Mouse (Mus musculus) C2C12 (cell line): ENCODE data around the gene Rps12-ps3. TPM values are rescaled to one million over a fixed set of nuclear protein-coding genes. Genes with fewer than 3 reads are reported as not detected.

Source experiments
- H3K27me3 ChIP-seq: one replicate; pipeline ENCODE4 v1.6.1; 2011; ENCODE audit not compliant: control insufficient read depth, insufficient read depth, insufficient read length
- H3K36me3 ChIP-seq: one replicate; pipeline ENCODE4 v1.6.1; 2011; ENCODE audit not compliant: control insufficient read depth, insufficient read depth
- H3K4me3 ChIP-seq: one replicate; pipeline ENCODE4 v1.5.1; 2011; ENCODE audit warnings: mild to moderate bottlenecking, control low read depth; ENCODE audit not compliant: poor library complexity, insufficient read depth, severe bottlenecking
- H3K79me2 ChIP-seq: one replicate; pipeline ENCODE4 v1.6.1; 2011; ENCODE audit not compliant: control insufficient read depth, insufficient read depth
- H3K79me3 ChIP-seq: one replicate; pipeline ENCODE4 v1.6.1; 2011; ENCODE audit warnings: low read depth, control low read depth
- H3ac ChIP-seq: one replicate; pipeline ENCODE3; 2011; ENCODE audit warnings: low read depth; ENCODE audit not compliant: control insufficient read depth, insufficient read length
- CEBPB ChIP-seq: IDR thresholded peaks from one replicate; pipeline ENCODE4 v1.6.1; 2011; ENCODE audit warnings: low read depth, mild to moderate bottlenecking, control low read depth, moderate library complexity
- CTCF ChIP-seq: IDR thresholded peaks from one replicate; pipeline ENCODE4 v1.5.1; 2011; ENCODE audit not compliant: control insufficient read depth, insufficient read depth, insufficient read length
- FOSL1 ChIP-seq: IDR thresholded peaks from one replicate; pipeline ENCODE4 v1.8.0; 2011; ENCODE audit warnings: mild to moderate bottlenecking, low read length; ENCODE audit not compliant: poor library complexity, insufficient read depth, severe bottlenecking
- MAX ChIP-seq: IDR thresholded peaks from one replicate; pipeline ENCODE4 v1.6.1; 2011; ENCODE audit warnings: mild to moderate bottlenecking, control low read depth
- MYOD1 ChIP-seq: IDR thresholded peaks from one replicate; pipeline ENCODE4 v1.6.1; 2011; ENCODE audit warnings: low read depth; ENCODE audit not compliant: control insufficient read depth, insufficient read length
- MYOG ChIP-seq: IDR thresholded peaks from one replicate; pipeline ENCODE4 v1.6.1; 2011; ENCODE audit not compliant: control insufficient read depth, insufficient read length; ENCODE audit errors: extremely low read depth
- USF1 ChIP-seq: IDR thresholded peaks from one replicate; pipeline ENCODE4 v1.6.1; 2011; ENCODE audit warnings: low read depth, mild to moderate bottlenecking, control low read depth, moderate library complexity
- polyA plus RNA-seq: library from polyadenylated mRNA; unstranded; fragments of >200 nt; fragmentation: generic; extraction: Trizol; gene quantifications from one replicate; pipeline ENCODE4 v1.2.1, GENCODE M21; 2012; ENCODE audit warnings: missing spikeins

Gene Rps12-ps3
- polyA plus RNA-seq, 1 experiment: 230 TPM

GRCm38 (mm10) chr19:59345658-59346283, 23.7 kb downstream of the Rps12-ps3 start, which contains the start of gene Pdzd8:
Gene Pdzd8 (minus strand): TSS chr19:59345780.
- H3K4me3 ChIP-seq: peak within 1 kb of the TSS; percentile 74
- no peak for TF ChIP-seq MYOG
- TF ChIP-seq CTCF: no peak
- no peak for TF ChIP-seq CEBPB
- TF ChIP-seq MYOD1: no peak
- no peak for TF ChIP-seq FOSL1
- no peak for TF ChIP-seq USF1
- TF ChIP-seq MAX: no peak
- peaks cover 48% of the 10 kb centered on the region for H3K79me2 ChIP-seq
- peaks cover 37% of the 10 kb centered on the region for H3K79me3 ChIP-seq
- peaks cover 13% of the 10 kb centered on the region for H3K27me3 ChIP-seq
- H3K36me3 ChIP-seq: no peaks in the 10 kb centered on the region
- peak within 1 kb of the TSS; percentile 89 for H3ac ChIP-seq

- H3K36me3 ChIP-seq: no peaks in the 10 kb centered on the region
- H3K79me2 ChIP-seq: peaks cover 42% of the 10 kb centered on the region
- peak overlapping the region; percentile 89 for H3ac ChIP-seq
- peaks cover 18% of the 10 kb centered on the region for H3K27me3 ChIP-seq
- H3K79me3 ChIP-seq: peaks cover 32% of the 10 kb centered on the region
- H3K4me3 ChIP-seq: peak overlapping the region; percentile 74
- TF ChIP-seq MYOD1 (no peak), MYOG (no peak), MAX (no peak), CTCF (no peak), FOSL1 (no peak), CEBPB (no peak), USF1 (no peak)
Measured at GRCm38 (mm10) chr19:59346325-59346724, 24.2 kb downstream of the Rps12-ps3 start.

GRCm38 (mm10) chr19:59349329-59349960, 27.4 kb downstream of the Rps12-ps3 start:
- peaks cover 29% of the 10 kb centered on the region for H3K27me3 ChIP-seq
- TF ChIP-seq MYOD1: no peak
- no peak for TF ChIP-seq MAX
- no peak for TF ChIP-seq MYOG
- peaks cover 11% of the 10 kb centered on the region for H3K79me2 ChIP-seq
- H3K36me3 ChIP-seq: no peaks in the 10 kb centered on the region
- H3K4me3 ChIP-seq: no peak overlapping the region
- H3ac ChIP-seq: no peak overlapping the region
- H3K79me3 ChIP-seq: peaks cover 3% of the 10 kb centered on the region

GRCm38 (mm10) chr19:59350273-59350903, 28.3 kb downstream of the Rps12-ps3 start:
- TF ChIP-seq MYOG (no peak), FOSL1 (no peak), USF1 (no peak), CTCF (no peak), CEBPB (no peak), MYOD1 (no peak), MAX (no peak)
- Histone ChIP-seq H3K36me3 (no peaks in the 10 kb centered on the region), H3ac (no peak overlapping the region), H3K4me3 (no peak overlapping the region), H3K79me2 (peaks cover 2% of the 10 kb centered on the region), H3K27me3 (peaks cover 38% of the 10 kb centered on the region), H3K79me3 (no peaks in the 10 kb centered on the region)

GRCm38 (mm10) chr19:59351151-59351889, 29.2 kb downstream of the Rps12-ps3 start:
- Histone ChIP-seq H3K4me3 (no peak overlapping the region), H3ac (no peak overlapping the region), H3K79me2 (no peaks in the 10 kb centered on the region), H3K27me3 (peaks cover 40% of the 10 kb centered on the region), H3K79me3 (no peaks in the 10 kb centered on the region), H3K36me3 (no peaks in the 10 kb centered on the region)
- TF ChIP-seq CTCF: no peak
- no peak for TF ChIP-seq MAX
- TF ChIP-seq USF1: no peak
- TF ChIP-seq FOSL1: no peak
- no peak for TF ChIP-seq MYOG
- no peak for TF ChIP-seq CEBPB
- no peak for TF ChIP-seq MYOD1
